9 mouse cellular contexts compared by ENCODE assay signal in the genomic region with DNA sequence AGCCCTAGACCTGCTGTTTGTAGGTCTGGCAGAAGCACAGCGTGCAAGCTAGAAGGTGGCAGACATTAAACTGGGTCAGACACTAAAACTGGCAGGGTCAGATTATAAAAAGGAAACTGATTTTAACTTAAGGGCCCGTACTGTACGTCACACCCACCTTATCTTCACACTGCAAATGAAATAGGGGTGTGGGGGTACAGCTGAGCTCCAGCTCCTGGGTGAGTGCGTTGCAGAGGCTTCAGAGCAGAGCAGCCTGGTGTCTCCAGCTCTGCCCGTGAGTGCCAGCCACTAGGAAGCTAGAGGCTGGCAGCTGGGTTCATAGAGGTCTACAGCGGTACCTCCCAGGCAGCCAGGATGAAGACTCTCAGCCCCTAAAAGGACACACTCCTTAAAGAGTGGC. TPM values are rescaled to one million over a fixed set of nuclear protein-coding genes. Genes with fewer than 3 reads are reported as not detected.
A peak's percentile ranks its signal among the peaks of the same experiment; 100 is the strongest.
DNase-seq lines count a peak whose midpoint lies in the region; ATAC-seq and TF ChIP-seq lines count a peak whose summit lies in the region.
"Had no signal": no experiment of that assay in that cellular context is flagged by ENCODE, and none has a peak within 500 bp of the region (broad histone marks: within the 10 kb centered on the region; RNA-seq: fewer than 3 reads in every experiment).

No protein-coding gene starts in this region.

- ATAC-seq in midbrain, embryonic 14.5 days (ENCODE audit: low FRiP score, low TSS enrichment) = no peak
- ATAC-seq in forebrain, embryonic 16.5 days = no peak

- no peaks in the 10 kb centered on the region for H3K36me3 ChIP-seq in heart, embryonic 10.5 days
- H3K36me3 ChIP-seq in heart, adult 2 months (ENCODE audit: control insufficient read depth, insufficient read depth, low read length) = no peaks in the 10 kb centered on the region; the same call in 1 of the 2 replicates
- no peaks in the 10 kb centered on the region for H3K36me3 ChIP-seq in midbrain, embryonic 10.5 days
- no peaks in the 10 kb centered on the region for H3K36me3 ChIP-seq in midbrain, embryonic 14.5 days (ENCODE audit: control insufficient read depth, insufficient read depth, low read length)
- no peaks in the 10 kb centered on the region for H3K36me3 ChIP-seq in forebrain, embryonic 16.5 days (ENCODE audit: control insufficient read depth, insufficient read depth)
- peaks cover 48% of the 10 kb centered on the region for H3K36me3 ChIP-seq in megakaryocyte, embryonic 14.5 days (replicated peaks; ENCODE audit: low read length)

- TF ChIP-seq CTCF in heart, adult 2 months (IDR thresholded peaks at IDR 0.05) = no peak

- H3K4me1 ChIP-seq in heart, embryonic 10.5 days = peaks cover 82% of the 10 kb centered on the region
- peaks cover 34% of the 10 kb centered on the region for H3K4me1 ChIP-seq in heart, adult 2 months (ENCODE audit: control insufficient read depth, insufficient read depth, low read length)
- peaks cover 74% of the 10 kb centered on the region for H3K4me1 ChIP-seq in midbrain, embryonic 10.5 days
- peaks cover 48% of the 10 kb centered on the region for H3K4me1 ChIP-seq in midbrain, embryonic 14.5 days (ENCODE audit: control insufficient read depth, insufficient read depth, low read length)
- H3K4me1 ChIP-seq in forebrain, embryonic 16.5 days (replicated peaks; ENCODE audit: control insufficient read depth, insufficient read depth, low read length) = peaks cover 69% of the 10 kb centered on the region
- H3K4me1 ChIP-seq in megakaryocyte, embryonic 14.5 days = peaks cover 98% of the 10 kb centered on the region

- peaks cover 21% of the 10 kb centered on the region for H3K79me2 ChIP-seq in heart, adult 2 months (replicated peaks; ENCODE audit: control insufficient read depth, insufficient read depth, low read length)

- TF ChIP-seq POLR2A in heart, adult 2 months (IDR thresholded peaks at IDR 0.05; ENCODE audit: insufficient read depth, low read depth, low read length) = no peak

- H3K9me3 ChIP-seq in heart, embryonic 10.5 days = no peaks in the 10 kb centered on the region
- H3K9me3 ChIP-seq in midbrain, embryonic 10.5 days (replicated peaks) = no peaks in the 10 kb centered on the region
- no peaks in the 10 kb centered on the region for H3K9me3 ChIP-seq in midbrain, embryonic 14.5 days (ENCODE audit: control insufficient read depth, low read length)
- H3K9me3 ChIP-seq in forebrain, embryonic 16.5 days (ENCODE audit: control insufficient read depth, low read length) = no peaks in the 10 kb centered on the region
- no peaks in the 10 kb centered on the region for H3K9me3 ChIP-seq in megakaryocyte, embryonic 14.5 days

- intact Hi-C loops in heart, adult 2 months (cut with DNase I) = no loop called here

- H3K4me3 ChIP-seq in heart, embryonic 10.5 days = 0 out of 2 replicates have a peak overlapping the region, but pooled peaks have one; percentile 5
- no peak overlapping the region for H3K4me3 ChIP-seq in heart, adult 2 months
- no peak overlapping the region for H3K4me3 ChIP-seq in midbrain, embryonic 10.5 days
- no peak overlapping the region for H3K4me3 ChIP-seq in midbrain, embryonic 14.5 days (replicated peaks; ENCODE audit: low read depth, low read length)
- H3K4me3 ChIP-seq in forebrain, embryonic 16.5 days (replicated peaks; ENCODE audit: low read length) = no peak overlapping the region
- peak overlapping the region; percentile 70 for H3K4me3 ChIP-seq in megakaryocyte, embryonic 14.5 days (replicated peaks)

- H3K27me3 ChIP-seq in heart, embryonic 10.5 days (ENCODE audit: insufficient read depth, poor library complexity, severe bottlenecking) = no peaks in the 10 kb centered on the region
- H3K27me3 ChIP-seq in heart, adult 2 months (ENCODE audit: control insufficient read depth, insufficient read depth, low read length) = no peaks in the 10 kb centered on the region
- no peaks in the 10 kb centered on the region for H3K27me3 ChIP-seq in midbrain, embryonic 10.5 days (ENCODE audit: low read depth, poor library complexity, severe bottlenecking)
- no peaks in the 10 kb centered on the region for H3K27me3 ChIP-seq in midbrain, embryonic 14.5 days (ENCODE audit: control insufficient read depth, insufficient read depth, low read length)
- no peaks in the 10 kb centered on the region for H3K27me3 ChIP-seq in forebrain, embryonic 16.5 days (replicated peaks; ENCODE audit: control insufficient read depth, insufficient read depth, low read length)
- no peaks in the 10 kb centered on the region for H3K27me3 ChIP-seq in megakaryocyte, embryonic 14.5 days (replicated peaks)

- no peak overlapping the region for H3K4me2 ChIP-seq in midbrain, embryonic 14.5 days (ENCODE audit: low read length)
- H3K4me2 ChIP-seq in forebrain, embryonic 16.5 days (ENCODE audit: low read length) = no peak overlapping the region

- peak overlapping the region; percentile 65 for H3K27ac ChIP-seq in heart, embryonic 10.5 days
- no peak overlapping the region for H3K27ac ChIP-seq in heart, adult 2 months
- 0 out of 2 replicates have a peak overlapping the region, but pooled peaks have one; percentile 38 for H3K27ac ChIP-seq in midbrain, embryonic 10.5 days (replicated peaks)
- H3K27ac ChIP-seq in midbrain, embryonic 14.5 days (replicated peaks; ENCODE audit: low read depth, low read length) = no peak overlapping the region
- H3K27ac ChIP-seq in forebrain, embryonic 16.5 days (ENCODE audit: low read length) = 0 out of 2 replicates have a peak overlapping the region, but pooled peaks have one; percentile 4

- TF ChIP-seq EP300 in heart, adult 2 months (IDR thresholded peaks at IDR 0.05; ENCODE audit: insufficient read depth, low read depth, low read length) = no peak

- H3K9ac ChIP-seq in heart, adult 2 months (ENCODE audit: low read depth, low read length) = no peak overlapping the region
- no peak overlapping the region; the same call in 1 of the 2 replicates for H3K9ac ChIP-seq in midbrain, embryonic 14.5 days (replicated peaks; ENCODE audit: low read length)
- no peak overlapping the region for H3K9ac ChIP-seq in forebrain, embryonic 16.5 days (replicated peaks; ENCODE audit: low read depth, low read length)

- DNase-seq in heart, embryonic 10.5 days (ENCODE audit: low spot score) = no peak
- DNase-seq in heart, adult 2 months = no peak
- no peak for DNase-seq in midbrain, embryonic 10.5 days (ENCODE audit: low spot score)
- no peak for DNase-seq in midbrain, embryonic 14.5 days
- DNase-seq in right cerebral cortex, adult 18-20 months = no peak
- no peak for DNase-seq in spleen, postnatal 14 days (ENCODE audit: low spot score in 2 of 2)
- DNase-seq: kidney, postnatal 10 days had no signal

- WGBS in heart, embryonic 10.5 days = 47% methylated on average over 6 of the region's 6 CpGs
- 29% methylated on average over 6 of the region's 6 CpGs for WGBS in heart, adult 2 months
- 82% methylated on average over 6 of the region's 6 CpGs for WGBS in midbrain, embryonic 10.5 days
- WGBS in midbrain, embryonic 14.5 days = 84% methylated on average over 6 of the region's 6 CpGs
- 67% methylated on average over 6 of the region's 6 CpGs for whole genome bisulfite sequencing in forebrain, embryonic 16.5 days

RNA-seq across cellular contexts. Expression of gene Coro1c, which starts 6.5 kb away (rescaled TPM):
- polyA plus RNA-seq in heart, embryonic 10.5 days (2016; fragmentation: Nextera tagmentation; extraction: Ambion mirVana) = 163 and 178 TPM in 2 replicates
- total RNA-seq in heart, adult 2 months (2021) = 10 to 100 TPM; 24.6 to 30.1 TPM
- 24.1 and 27.9 TPM in 2 replicates for polyA plus RNA-seq in heart, adult 2 months (2012; rRNA removed)
- 205 and 233 TPM in 2 replicates for polyA plus RNA-seq in midbrain, embryonic 10.5 days (2016; fragmentation: Nextera tagmentation; extraction: Ambion mirVana)
- polyA plus RNA-seq in midbrain, embryonic 14.5 days (2014; fragmentation: Nextera tagmentation; extraction: Ambion mirVana) = 133 and 201 TPM in 2 replicates
- polyA plus RNA-seq in forebrain, embryonic 16.5 days (2015; fragmentation: Nextera tagmentation; extraction: Ambion mirVana) = 230 and 234 TPM in 2 replicates
- polyA plus RNA-seq in megakaryocyte, embryonic 14.5 days (2012; ENCODE audit: insufficient read depth, low replicate concordance) = 132 and 208 TPM in 2 replicates

Comparison
In these comparisons a context has a peak if more than half of its experiments do, and no peak if none do; other contexts are left out.
1. H3K27ac ChIP-seq: peak in heart, embryonic 10.5 days (single experiment), midbrain, embryonic 10.5 days (single experiment) and forebrain, embryonic 16.5 days (single experiment); none in heart, adult 2 months (single experiment) and midbrain, embryonic 14.5 days (single experiment).
2. H3K4me3 ChIP-seq: peak in heart, embryonic 10.5 days (single experiment) and megakaryocyte, embryonic 14.5 days (single experiment); none in heart, adult 2 months (single experiment), midbrain, embryonic 10.5 days (single experiment), midbrain, embryonic 14.5 days (single experiment) and forebrain, embryonic 16.5 days (single experiment).